In the genomic region with DNA sequence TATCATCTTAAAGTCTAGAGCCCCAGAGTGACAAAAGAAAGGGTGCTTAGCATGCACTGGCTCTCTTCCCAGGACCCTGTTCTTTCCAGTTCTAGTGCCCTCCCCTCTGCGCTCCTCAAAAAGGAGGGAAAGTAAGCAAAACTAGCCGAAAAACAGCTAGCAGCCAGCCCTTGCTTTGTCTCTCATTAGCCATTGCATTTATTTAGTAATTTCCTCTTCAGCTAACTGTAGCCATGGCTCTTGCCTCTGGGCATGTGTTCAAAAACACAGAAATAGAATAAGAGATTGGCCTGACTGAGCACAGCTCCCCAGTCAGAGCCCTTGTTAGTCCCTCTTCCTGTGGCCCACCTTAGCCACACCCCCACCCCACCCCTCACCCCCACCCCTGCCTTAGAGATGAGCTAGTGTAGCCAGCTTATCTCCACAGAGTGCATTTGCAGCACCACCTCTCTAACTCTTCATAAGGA, we compare ENCODE assay signal across 10 mouse cellular contexts.
DNase-seq lines count a peak whose midpoint lies in the region; ATAC-seq lines count a peak whose summit lies in the region.
"Had no signal": no experiment of that assay in that cellular context is flagged by ENCODE, and none has a peak within 500 bp of the region (broad histone marks: within the 10 kb centered on the region; RNA-seq: fewer than 3 reads in every experiment).

No protein-coding gene starts in this region.

- 68% methylated on average over 2 of the region's 2 CpGs for WGBS in kidney, embryonic 14.5 days
- WGBS in forebrain, embryonic 14.5 days: 18% methylated on average over 2 of the region's 2 CpGs
- 52% methylated on average over 2 of the region's 2 CpGs for WGBS in hindbrain, embryonic 15.5 days
- WGBS in midbrain, embryonic 11.5 days: 69% methylated on average over 2 of the region's 2 CpGs

- H3K9ac ChIP-seq in kidney, embryonic 14.5 days (ENCODE audit: low read depth, low read length): no peak overlapping the region
- no peak overlapping the region for H3K9ac ChIP-seq in forebrain, embryonic 14.5 days (ENCODE audit: low read length)
- no peak overlapping the region for H3K9ac ChIP-seq in hindbrain, embryonic 15.5 days
- H3K9ac ChIP-seq in midbrain, embryonic 11.5 days (ENCODE audit: low read length): no peak overlapping the region

- H3K9me3 ChIP-seq in kidney, embryonic 14.5 days (ENCODE audit: control insufficient read depth, low read length): no peaks in the 10 kb centered on the region
- H3K9me3 ChIP-seq in forebrain, embryonic 14.5 days (replicated peaks; ENCODE audit: control insufficient read depth, low read length): no peaks in the 10 kb centered on the region
- H3K9me3 ChIP-seq in hindbrain, embryonic 15.5 days: no peaks in the 10 kb centered on the region
- no peaks in the 10 kb centered on the region for H3K9me3 ChIP-seq in midbrain, embryonic 11.5 days (ENCODE audit: control insufficient read depth, low read length)

- H3K36me3 ChIP-seq in kidney, embryonic 14.5 days (ENCODE audit: control insufficient read depth, insufficient read depth, low read length): peaks cover 9% of the 10 kb centered on the region; the same call in 1 of the 2 replicates
- H3K36me3 ChIP-seq in forebrain, embryonic 14.5 days (ENCODE audit: control insufficient read depth, insufficient read depth, low read length): peaks cover 17% of the 10 kb centered on the region
- H3K36me3 ChIP-seq in hindbrain, embryonic 15.5 days: peaks cover 9% of the 10 kb centered on the region
- no peaks in the 10 kb centered on the region for H3K36me3 ChIP-seq in midbrain, embryonic 11.5 days (ENCODE audit: control insufficient read depth, insufficient read depth, low read length)

- no peak for DNase-seq in kidney, adult 8-10 months
- DNase-seq in forebrain, embryonic 14.5 days (ENCODE audit: low spot score): peak; percentile 87
- no peak for DNase-seq in midbrain, embryonic 11.5 days (ENCODE audit: low spot score, missing footprints)
- no peak for DNase-seq in left cerebral cortex, adult 9 months (ENCODE audit: low spot score in 2 of 2)
- DNase-seq in left cerebral cortex, postnatal 14 days (ENCODE audit: low spot score in 2 of 2): no peak
- DNase-seq in adrenal gland, postnatal 14 days: no peak
- DNase-seq: gastrocnemius, adult 2 months; left cerebral cortex, postnatal 4 days had no signal

- intact Hi-C loops in left cerebral cortex, postnatal 14 days (cut with DNase I): no loop called here

- 0 out of 2 replicates have a peak, but pooled peaks cover 6% of the 10 kb centered on the region for H3K4me1 ChIP-seq in kidney, embryonic 14.5 days (ENCODE audit: control insufficient read depth, insufficient read depth, low read length)
- peaks cover 7% of the 10 kb centered on the region; the same call in 1 of the 2 replicates for H3K4me1 ChIP-seq in forebrain, embryonic 14.5 days (ENCODE audit: control insufficient read depth, insufficient read depth, low read length)
- H3K4me1 ChIP-seq in hindbrain, embryonic 15.5 days (replicated peaks): 0 out of 2 replicates have a peak, but pooled peaks cover 4% of the 10 kb centered on the region
- no peaks in the 10 kb centered on the region for H3K4me1 ChIP-seq in midbrain, embryonic 11.5 days (ENCODE audit: control insufficient read depth, insufficient read depth, low read length)

- H3K27ac ChIP-seq in kidney, embryonic 14.5 days (ENCODE audit: low read depth, low read length): 0 out of 2 replicates have a peak overlapping the region, but pooled peaks have one; percentile 12
- peak overlapping the region; percentile 22; the same call in 1 of the 2 replicates for H3K27ac ChIP-seq in forebrain, embryonic 14.5 days (ENCODE audit: low read depth, low read length)
- H3K27ac ChIP-seq in hindbrain, embryonic 15.5 days (replicated peaks): peak overlapping the region; percentile 37
- H3K27ac ChIP-seq in midbrain, embryonic 11.5 days (ENCODE audit: low read depth, low read length): no peak overlapping the region
- H3K27ac ChIP-seq: gastrocnemius, adult 2 months had no signal

- peak; percentile 56; the same call in 1 of the 2 replicates for ATAC-seq in kidney, embryonic 14.5 days (ENCODE audit: low FRiP score, low TSS enrichment)
- peak; percentile 85 for ATAC-seq in forebrain, embryonic 14.5 days
- ATAC-seq in hindbrain, embryonic 15.5 days (ENCODE audit: low FRiP score, low read depth): peak; percentile 77
- ATAC-seq in midbrain, embryonic 11.5 days (ENCODE audit: low FRiP score): peak; percentile 57

- H3K4me3 ChIP-seq in kidney, embryonic 14.5 days (ENCODE audit: low read length): no peak overlapping the region
- no peak overlapping the region for H3K4me3 ChIP-seq in forebrain, embryonic 14.5 days (ENCODE audit: low read depth, low read length)
- no peak overlapping the region for H3K4me3 ChIP-seq in hindbrain, embryonic 15.5 days
- no peak overlapping the region for H3K4me3 ChIP-seq in midbrain, embryonic 11.5 days (ENCODE audit: low read depth, low read length)
- H3K4me3 ChIP-seq: gastrocnemius, adult 2 months had no signal

- H3K4me2 ChIP-seq in kidney, embryonic 14.5 days (replicated peaks; ENCODE audit: low read depth, low read length): no peak overlapping the region
- H3K4me2 ChIP-seq in forebrain, embryonic 14.5 days (ENCODE audit: low read length): no peak overlapping the region
- no peak overlapping the region for H3K4me2 ChIP-seq in hindbrain, embryonic 15.5 days
- no peak overlapping the region for H3K4me2 ChIP-seq in midbrain, embryonic 11.5 days

- H3K27me3 ChIP-seq in kidney, embryonic 14.5 days (ENCODE audit: control insufficient read depth, insufficient read depth, low read length): no peaks in the 10 kb centered on the region
- no peaks in the 10 kb centered on the region for H3K27me3 ChIP-seq in forebrain, embryonic 14.5 days (replicated peaks; ENCODE audit: control insufficient read depth, insufficient read depth, low read length)
- H3K27me3 ChIP-seq in hindbrain, embryonic 15.5 days: no peaks in the 10 kb centered on the region
- H3K27me3 ChIP-seq in midbrain, embryonic 11.5 days (ENCODE audit: control insufficient read depth, insufficient read depth, low read length): no peaks in the 10 kb centered on the region
